Mouse (Mus musculus) limb, embryonic 12.5 days (tissue): Measurements from ENCODE around the gene Bbs9. TPM values are rescaled to one million over a fixed set of nuclear protein-coding genes. Genes with fewer than 3 reads are reported as not detected.

Source experiments
- ATAC-seq: fragments of 200-750 bp; cut with Nextera tagmentation; 2 replicates; pipeline ENCODE4 v1.8.0; 2017; ENCODE audit warnings: low read depth, moderate TSS enrichment; ENCODE audit not compliant: insufficient number of reproducible peaks, insufficient read depth, low FRiP score, low TSS enrichment
- H3K27ac ChIP-seq: fragments of 300-500 bp; sonication (generic); 2 replicates; pipeline ENCODE4 v1.5.1; 2016; ENCODE audit warnings: mild to moderate bottlenecking, moderate library complexity
- H3K27me3 ChIP-seq: fragments of 300-500 bp; sonication (generic); 2 replicates; pipeline ENCODE4 v1.6.1; 2016; ENCODE audit warnings: mild to moderate bottlenecking, moderate library complexity
- H3K36me3 ChIP-seq: fragments of 300-500 bp; sonication (generic); 2 replicates; pipeline ENCODE4 v1.6.1; 2016; ENCODE audit warnings: mild to moderate bottlenecking, moderate library complexity
- H3K4me1 ChIP-seq: fragments of 300-500 bp; sonication (generic); replicated peaks from 2 replicates; pipeline ENCODE4 v1.6.1; 2016
- H3K4me2 ChIP-seq: fragments of 300-500 bp; sonication (generic); 2 replicates; pipeline ENCODE4 v1.6.1; 2016; ENCODE audit warnings: mild to moderate bottlenecking, moderate library complexity
- H3K4me3 ChIP-seq: fragments of 300-500 bp; sonication (generic); replicated peaks from 2 replicates; pipeline ENCODE4 v1.5.1; 2016; ENCODE audit warnings: mild to moderate bottlenecking
- H3K9ac ChIP-seq: fragments of 300-500 bp; sonication (generic); replicated peaks from 2 replicates; pipeline ENCODE4 v1.6.1; 2016; ENCODE audit warnings: mild to moderate bottlenecking, moderate library complexity
- H3K9me3 ChIP-seq: fragments of 300-500 bp; sonication (generic); 2 replicates; pipeline ENCODE4 v1.6.1; 2016; ENCODE audit warnings: mild to moderate bottlenecking, moderate library complexity
- WGBS: fragments of 180-500 bp; shearing (Covaris S2); methylation state at CpG from one replicate; pipeline ENCODE4 v1.1.7; 2016; 5-methylcytosine and 5-hydroxymethylcytosine counted together
- polyA plus RNA-seq: library from polyadenylated mRNA; unstranded; fragments of >200 nt; fragmentation: Nextera tagmentation; extraction: Ambion mirVana; gene quantifications from 2 replicates; pipeline ENCODE4 v1.2.1, GENCODE M21; 2016

Bbs9 gene
- polyA plus RNA-seq, 1 experiment from 2014 or later: 18.1 TPM

GRCm38 (mm10) chr9:22584221-22584620 is 108.7 kb downstream of the Bbs9 start:
- Histone ChIP-seq H3K4me3 (no peak overlapping the region), H3K4me1 (peaks cover 11% of the 10 kb centered on the region; the same call in 1 of the 2 replicates), H3K9ac (no peak overlapping the region), H3K27ac (no peak overlapping the region), H3K27me3 (no peaks in the 10 kb centered on the region), H3K36me3 (peaks cover 4% of the 10 kb centered on the region; the same call in 1 of the 2 replicates), H3K4me2 (no peak overlapping the region), H3K9me3 (no peaks in the 10 kb centered on the region)
- 81% methylated on average over 3 of the region's 3 CpGs for WGBS
- no peak for ATAC-seq

GRCm38 (mm10) chr9:22593032-22593431 is 117.5 kb downstream of the Bbs9 start:
- no peaks in the 10 kb centered on the region for H3K9me3 ChIP-seq
- no peaks in the 10 kb centered on the region for H3K27me3 ChIP-seq
- no peak overlapping the region for H3K27ac ChIP-seq
- WGBS: 93% methylated on average over 5 of the region's 5 CpGs
- no peaks in the 10 kb centered on the region for H3K4me1 ChIP-seq
- no peak overlapping the region for H3K4me3 ChIP-seq
- ATAC-seq: no peak
- no peak overlapping the region for H3K9ac ChIP-seq
- H3K4me2 ChIP-seq: no peak overlapping the region
- H3K36me3 ChIP-seq: no peaks in the 10 kb centered on the region

- Histone ChIP-seq H3K4me2 (no peak overlapping the region), H3K27me3 (no peaks in the 10 kb centered on the region), H3K4me3 (no peak overlapping the region), H3K27ac (no peak overlapping the region), H3K4me1 (no peaks in the 10 kb centered on the region), H3K9me3 (no peaks in the 10 kb centered on the region), H3K36me3 (no peaks in the 10 kb centered on the region), H3K9ac (no peak overlapping the region)
- 58% methylated on average over 2 of the region's 2 CpGs for WGBS
- ATAC-seq: no peak
Observed at GRCm38 (mm10) chr9:22596650-22597049, 121.1 kb downstream of the Bbs9 start.

DNA sequence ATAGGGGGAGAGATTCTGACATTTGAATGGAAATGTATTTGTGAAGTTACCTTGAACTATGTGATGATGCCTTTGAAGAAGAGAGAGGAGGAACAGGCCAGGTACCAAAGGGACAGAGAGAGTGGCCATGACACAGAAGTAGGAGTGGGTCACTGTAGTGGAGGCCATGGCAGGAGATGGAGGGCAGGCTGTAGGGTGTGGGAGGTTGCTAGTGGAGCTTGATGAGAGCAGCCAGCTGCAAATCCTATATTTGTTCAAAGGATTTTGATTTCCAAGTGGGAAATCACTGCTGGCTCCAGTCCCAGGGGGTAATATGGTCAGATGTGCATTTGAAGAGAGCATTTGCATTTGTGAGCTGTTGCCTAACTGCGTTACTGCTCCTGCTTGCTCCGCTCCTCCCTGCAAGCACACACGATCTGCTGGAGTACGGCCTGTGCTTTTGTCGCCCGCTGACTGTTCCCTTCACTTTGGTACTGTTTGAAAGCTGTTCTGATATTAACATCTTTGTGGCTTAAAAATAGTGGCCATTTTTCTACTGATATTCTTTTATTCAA is 137.8 kb downstream of the Bbs9 start:
- Histone ChIP-seq H3K4me3 (no peak overlapping the region), H3K4me2 (no peak overlapping the region), H3K9me3 (no peaks in the 10 kb centered on the region), H3K27ac (no peak overlapping the region), H3K4me1 (no peaks in the 10 kb centered on the region), H3K9ac (no peak overlapping the region), H3K36me3 (no peaks in the 10 kb centered on the region), H3K27me3 (peaks cover 11% of the 10 kb centered on the region)
- no peak for ATAC-seq
- WGBS: 90% methylated on average over 6 of the region's 6 CpGs

GRCm38 (mm10) chr9:22619245-22619644 is 143.7 kb downstream of the Bbs9 start:
- Histone ChIP-seq H3K27ac (no peak overlapping the region), H3K4me2 (no peak overlapping the region), H3K27me3 (no peaks in the 10 kb centered on the region; the same call in 1 of the 2 replicates), H3K9me3 (no peaks in the 10 kb centered on the region), H3K4me3 (no peak overlapping the region), H3K36me3 (no peaks in the 10 kb centered on the region), H3K9ac (no peak overlapping the region), H3K4me1 (no peaks in the 10 kb centered on the region)
- ATAC-seq: no peak
- WGBS: 94% methylated on average over 1 of the region's 1 CpGs

DNA sequence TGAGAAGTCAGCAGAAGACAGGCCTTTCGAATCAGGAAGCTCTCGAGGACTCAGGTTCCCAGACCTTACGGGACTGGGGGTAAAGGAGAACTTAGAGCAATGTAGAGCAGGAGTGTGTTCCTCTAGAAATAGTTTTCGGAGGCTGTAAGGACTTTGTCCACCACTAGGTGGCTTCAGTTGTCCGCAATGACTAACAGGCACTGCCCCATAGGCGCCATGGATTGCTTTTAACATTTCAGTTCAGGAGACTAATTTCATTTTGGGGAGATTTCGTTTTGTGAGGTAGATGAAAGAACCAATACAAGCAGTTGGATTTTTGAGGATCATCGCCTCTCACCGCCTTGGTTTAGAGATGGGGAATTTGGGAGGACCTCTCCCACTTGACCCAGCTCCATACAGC is 149.5 kb downstream of the Bbs9 start:
- no peaks in the 10 kb centered on the region for H3K36me3 ChIP-seq
- no peak overlapping the region for H3K27ac ChIP-seq
- no peaks in the 10 kb centered on the region for H3K9me3 ChIP-seq

GRCm38 (mm10) chr9:22626014-22626413 is 150.5 kb downstream of the Bbs9 start:
- no peak overlapping the region for H3K9ac ChIP-seq
- H3K36me3 ChIP-seq: no peaks in the 10 kb centered on the region
- 86% methylated on average over 3 of the region's 3 CpGs for WGBS
- no peak overlapping the region for H3K4me3 ChIP-seq
- no peaks in the 10 kb centered on the region for H3K9me3 ChIP-seq
- no peak for ATAC-seq
- no peaks in the 10 kb centered on the region for H3K27me3 ChIP-seq
- peaks cover 8% of the 10 kb centered on the region for H3K4me1 ChIP-seq
- H3K4me2 ChIP-seq: no peak overlapping the region
- no peak overlapping the region for H3K27ac ChIP-seq

More for the DNA sequence above, 149.5 kb downstream of the Bbs9 start:
- Histone ChIP-seq H3K27me3 (no peaks in the 10 kb centered on the region), H3K4me1 (peaks cover 8% of the 10 kb centered on the region), H3K4me3 (no peak overlapping the region), H3K4me2 (no peak overlapping the region), H3K9ac (no peak overlapping the region)
- no peak for ATAC-seq
- WGBS: 51% methylated on average over 9 of the region's 9 CpGs

- ATAC-seq: no peak
- 79% methylated on average over 3 of the region's 3 CpGs for WGBS
Observed at GRCm38 (mm10) chr9:22627912-22628311, 152.4 kb downstream of the Bbs9 start.

DNA sequence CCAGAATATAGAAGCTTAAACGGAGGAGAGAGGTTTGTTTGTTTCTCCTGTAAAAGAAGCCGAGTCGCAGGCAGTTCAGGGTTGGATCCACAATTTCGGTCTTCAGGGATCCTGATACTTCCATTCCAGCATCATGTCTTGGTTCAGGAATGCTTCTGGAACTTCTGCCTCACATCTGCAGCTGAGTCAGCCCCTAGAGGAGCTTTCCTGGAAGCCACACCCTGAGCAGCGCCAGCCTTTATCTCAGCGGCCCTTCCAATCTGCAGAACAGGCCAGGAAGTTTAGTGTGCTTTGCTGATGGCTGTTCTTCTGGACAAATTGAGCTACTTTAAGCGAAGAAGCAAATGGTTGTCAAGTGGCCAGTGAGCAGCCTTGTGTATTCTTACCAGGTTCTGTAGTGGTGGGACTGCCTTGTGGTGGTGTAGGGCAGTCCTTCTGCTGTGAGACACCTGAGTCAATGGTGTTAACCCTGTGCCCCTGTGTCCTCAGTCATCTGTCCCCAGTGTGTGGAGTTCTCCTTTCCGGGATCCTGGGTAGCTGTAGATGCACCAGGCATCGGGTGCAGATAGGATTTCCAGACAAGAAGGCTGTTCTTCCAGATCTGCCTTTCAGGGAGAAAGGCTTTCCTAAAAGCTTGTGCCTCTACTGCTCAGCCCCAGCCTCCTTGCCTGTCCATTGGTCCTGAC is 157.4 kb downstream of the Bbs9 start:
- ATAC-seq: no peak
- Histone ChIP-seq H3K4me1 (peaks cover 8% of the 10 kb centered on the region), H3K9me3 (no peaks in the 10 kb centered on the region), H3K36me3 (no peaks in the 10 kb centered on the region), H3K4me3 (no peak overlapping the region), H3K27me3 (no peaks in the 10 kb centered on the region), H3K4me2 (no peak overlapping the region), H3K27ac (no peak overlapping the region), H3K9ac (no peak overlapping the region)
- WGBS: 85% methylated on average over 9 of the region's 9 CpGs

More at GRCm38 (mm10) chr9:22627912-22628311, 152.4 kb downstream of the Bbs9 start:
- H3K4me3 ChIP-seq: no peak overlapping the region
- H3K9me3 ChIP-seq: no peaks in the 10 kb centered on the region
- peaks cover 8% of the 10 kb centered on the region for H3K4me1 ChIP-seq
- H3K36me3 ChIP-seq: no peaks in the 10 kb centered on the region
- H3K9ac ChIP-seq: no peak overlapping the region
- H3K27me3 ChIP-seq: no peaks in the 10 kb centered on the region
- H3K27ac ChIP-seq: no peak overlapping the region
- no peak overlapping the region for H3K4me2 ChIP-seq

- WGBS: 92% methylated on average over 5 of the region's 5 CpGs
- ATAC-seq: no peak
Observed at GRCm38 (mm10) chr9:22638502-22638901, 163.0 kb downstream of the Bbs9 start.

DNA sequence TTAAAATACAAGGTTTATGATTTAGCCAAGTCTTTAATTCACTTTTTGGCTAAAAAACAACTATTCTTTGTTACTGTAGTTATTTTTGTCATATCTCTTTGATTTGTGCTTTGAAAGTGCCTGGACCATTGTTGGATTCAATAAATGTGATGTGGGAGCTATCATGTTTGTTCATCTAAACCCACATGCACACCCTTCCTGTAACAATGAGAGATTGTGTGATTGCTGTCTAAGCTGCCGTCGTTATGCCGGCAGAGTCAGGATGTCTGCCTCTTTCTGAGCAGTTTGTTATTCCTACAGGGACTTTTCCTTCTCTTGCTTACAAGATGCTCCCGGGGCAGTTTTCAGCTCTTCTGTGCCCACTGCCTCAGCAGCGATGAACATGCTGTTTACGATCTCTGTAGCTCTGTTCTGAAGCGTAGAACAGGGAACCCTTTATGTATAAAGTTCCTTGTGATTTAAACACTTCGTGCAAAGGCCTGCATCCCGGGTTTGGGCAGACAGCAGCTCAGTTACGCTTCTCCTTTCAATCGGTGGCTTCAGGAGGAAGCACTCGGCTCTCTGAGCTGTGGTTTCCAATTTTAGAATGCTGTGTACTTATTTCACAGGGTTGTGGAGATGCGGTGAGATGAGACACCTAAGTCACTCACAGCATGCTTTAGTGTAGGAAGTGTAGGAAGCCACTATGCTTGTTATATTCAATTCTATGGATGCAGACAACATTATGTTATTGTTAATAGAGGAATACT is 165.3 kb downstream of the Bbs9 start:
- ATAC-seq: no peak
- no peaks in the 10 kb centered on the region for H3K9me3 ChIP-seq
- no peaks in the 10 kb centered on the region for H3K27me3 ChIP-seq
- no peak overlapping the region for H3K9ac ChIP-seq
- H3K27ac ChIP-seq: 0 out of 2 replicates have a peak overlapping the region, but pooled peaks have one; percentile 41
- WGBS: 53% methylated on average over 13 of the region's 13 CpGs
- H3K4me1 ChIP-seq: peaks cover 8% of the 10 kb centered on the region; the same call in 1 of the 2 replicates
- no peaks in the 10 kb centered on the region for H3K36me3 ChIP-seq
- no peak overlapping the region for H3K4me2 ChIP-seq
- H3K4me3 ChIP-seq: no peak overlapping the region

More at GRCm38 (mm10) chr9:22638502-22638901, 163.0 kb downstream of the Bbs9 start:
- Histone ChIP-seq H3K4me1 (peaks cover 8% of the 10 kb centered on the region; the same call in 1 of the 2 replicates), H3K4me3 (no peak overlapping the region), H3K27me3 (no peaks in the 10 kb centered on the region), H3K27ac (no peak overlapping the region), H3K9me3 (no peaks in the 10 kb centered on the region), H3K36me3 (no peaks in the 10 kb centered on the region), H3K4me2 (no peak overlapping the region), H3K9ac (no peak overlapping the region)
